Mouse (Mus musculus): ENCODE measurements around the gene Rbfox1. TPM values are rescaled to one million over a fixed set of nuclear protein-coding genes. Genes with fewer than 3 reads are reported as not detected.

Rbfox1 gene
- total RNA-seq, 2 experiments from 2014 or later, result not detected

DNA sequence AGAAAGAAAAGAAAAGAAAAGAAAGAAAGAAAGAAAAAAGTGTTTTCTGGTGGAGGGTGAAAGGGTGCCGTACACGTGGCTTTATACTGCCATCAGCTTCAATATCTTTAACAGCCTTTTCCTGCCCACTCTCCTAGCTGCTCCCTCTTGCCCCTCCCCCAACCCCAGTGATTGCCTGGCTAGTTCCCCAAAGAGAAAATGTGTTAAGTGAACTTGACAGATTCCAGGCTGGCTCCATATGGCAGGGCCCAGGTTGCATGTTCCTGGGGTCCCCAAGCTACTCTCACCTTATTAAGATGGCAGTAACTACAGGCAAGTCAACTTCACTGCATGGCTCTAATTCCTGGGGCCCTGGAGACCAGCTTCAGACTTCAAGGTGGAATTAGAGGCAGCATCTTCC lies 1302.6 kb downstream of the Rbfox1 start:
- no peak for ATAC-seq (ENCODE audit: poor library complexity, severe bottlenecking)

GRCm38 (mm10) chr16:7193535-7193934 lies 1308.4 kb downstream of the Rbfox1 start:
- ATAC-seq (ENCODE audit: poor library complexity, severe bottlenecking), result no peak

DNA sequence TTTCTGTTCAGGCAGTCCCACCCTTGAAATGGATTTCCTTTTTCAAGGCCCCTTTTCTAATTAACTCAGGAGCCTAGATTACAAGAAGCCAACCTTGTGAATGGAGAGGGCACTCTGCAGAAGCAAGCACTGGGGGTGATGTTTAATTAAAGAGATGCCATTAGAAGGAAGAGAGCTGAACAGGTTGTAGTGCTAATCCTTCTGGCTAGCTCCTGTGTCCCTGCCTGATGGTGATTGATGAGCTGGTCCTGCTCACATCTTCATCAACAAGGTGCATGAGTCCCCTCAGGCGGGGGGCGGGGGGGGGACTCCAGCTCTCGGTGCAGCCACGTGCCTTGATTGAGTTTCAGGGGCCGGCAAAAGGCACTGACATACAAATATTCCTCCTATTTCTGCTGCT lies 1312.8 kb downstream of the Rbfox1 start:
- no peak for ATAC-seq (ENCODE audit: poor library complexity, severe bottlenecking)

GRCm38 (mm10) chr16:7200239-7200638 lies 1315.1 kb downstream of the Rbfox1 start:
- no peak for ATAC-seq (ENCODE audit: poor library complexity, severe bottlenecking)

- ATAC-seq (ENCODE audit: poor library complexity, severe bottlenecking), result no peak
Observed at GRCm38 (mm10) chr16:7201816-7202215, 1316.7 kb downstream of the Rbfox1 start.

DNA sequence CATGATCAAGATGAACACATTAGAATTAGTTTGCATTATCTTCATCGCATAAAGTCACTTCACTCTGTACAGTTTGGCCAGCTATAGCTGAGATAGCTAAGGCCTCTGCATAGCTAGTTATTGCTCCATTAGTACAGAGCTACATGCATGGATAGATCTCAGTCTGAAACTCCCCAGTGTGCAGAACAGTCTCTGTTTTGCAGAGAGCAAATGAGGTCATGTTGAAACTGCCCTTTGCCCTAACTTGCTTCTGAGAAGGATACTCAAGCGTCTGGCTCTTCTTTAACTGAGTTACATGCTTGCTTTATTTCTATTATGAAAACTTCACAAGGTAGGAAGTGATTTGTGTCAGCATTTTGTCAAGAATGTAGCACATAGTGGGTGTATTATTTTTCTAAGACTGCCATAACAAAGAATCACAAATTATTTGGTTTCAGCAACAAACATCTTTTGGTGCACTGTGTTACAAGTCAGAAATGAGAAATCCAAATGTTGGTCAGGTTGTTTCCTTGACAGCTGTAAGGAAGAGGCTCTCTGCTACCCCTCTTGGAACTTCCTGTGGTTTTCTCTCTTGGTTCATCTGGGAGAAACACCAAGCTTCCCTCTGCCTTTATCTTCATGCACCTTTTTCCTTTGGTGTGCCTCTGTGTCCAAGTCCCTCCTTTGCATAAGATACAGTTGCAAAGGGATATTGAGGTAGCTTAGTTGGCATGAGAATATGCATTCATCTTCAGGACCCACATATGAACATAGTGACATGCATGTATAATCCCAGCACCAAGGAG lies 1321.2 kb downstream of the Rbfox1 start:
- ATAC-seq (ENCODE audit: poor library complexity, severe bottlenecking), result no peak

- no peak for ATAC-seq (ENCODE audit: poor library complexity, severe bottlenecking)
Observed at GRCm38 (mm10) chr16:7207599-7207998, 1322.4 kb downstream of the Rbfox1 start.

- no peak for ATAC-seq (ENCODE audit: poor library complexity, severe bottlenecking)
Observed at GRCm38 (mm10) chr16:7212756-7213155, 1327.6 kb downstream of the Rbfox1 start.

GRCm38 (mm10) chr16:7223265-7223664 lies 1338.1 kb downstream of the Rbfox1 start:
- ATAC-seq (ENCODE audit: poor library complexity, severe bottlenecking), result no peak

DNA sequence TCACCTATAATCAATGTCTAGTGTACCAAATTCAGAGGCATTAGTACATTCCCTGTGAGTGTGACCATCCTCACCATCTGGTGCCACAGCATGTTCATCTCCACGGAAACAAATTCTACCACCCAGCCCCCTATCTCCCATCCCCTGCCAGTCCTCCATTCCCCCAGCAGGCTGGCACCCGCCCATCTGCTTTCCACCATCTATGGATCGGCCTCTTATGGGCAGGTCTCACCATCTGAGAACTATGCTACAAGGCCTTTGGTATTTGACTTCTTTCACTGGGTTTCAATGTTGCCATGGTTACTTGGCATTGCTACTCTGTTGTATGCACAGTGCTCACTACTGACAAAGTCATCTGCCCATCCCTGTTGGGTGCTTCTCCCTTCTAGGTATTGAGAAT lies 1340.8 kb downstream of the Rbfox1 start:
- ATAC-seq (ENCODE audit: poor library complexity, severe bottlenecking), result no peak

DNA sequence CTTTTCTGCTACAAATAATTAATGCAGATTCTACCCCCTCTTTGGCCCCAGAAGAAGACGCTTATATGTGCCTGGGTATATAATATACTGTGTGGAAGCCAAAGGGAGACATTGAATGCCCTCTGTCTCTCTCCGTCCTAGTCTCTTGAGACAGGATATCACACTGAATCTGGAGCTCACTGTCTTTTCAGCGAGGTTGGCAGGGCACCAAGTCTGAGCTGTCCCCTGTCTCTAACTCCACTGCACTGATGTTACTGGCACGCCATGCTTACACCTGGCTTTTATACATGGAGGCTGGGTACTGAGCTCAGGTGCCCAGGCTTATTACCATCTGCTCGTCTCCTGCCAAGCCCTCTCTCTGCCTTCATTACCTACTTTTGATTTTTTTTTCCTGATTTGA lies 1343.1 kb downstream of the Rbfox1 start:
- no peak for ATAC-seq (ENCODE audit: poor library complexity, severe bottlenecking)

DNA sequence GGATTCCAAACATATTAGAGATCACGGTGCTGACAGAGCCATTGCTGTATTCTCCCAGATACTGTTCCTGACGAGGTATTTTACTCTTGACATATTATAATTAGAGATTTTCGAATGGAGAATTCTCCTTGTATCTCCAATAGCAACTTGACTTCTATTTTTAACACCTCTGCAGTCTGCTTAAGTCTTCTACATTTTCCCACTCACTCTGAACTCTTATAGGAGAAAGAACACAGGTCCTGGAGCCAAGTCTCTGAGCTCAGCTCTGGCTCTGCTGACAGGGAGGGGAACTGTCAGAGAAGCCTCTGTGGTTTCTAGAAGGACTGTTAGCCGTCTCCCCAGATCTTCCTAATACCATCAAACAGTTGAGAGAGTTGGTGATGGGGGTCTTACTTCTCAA lies 1344.1 kb downstream of the Rbfox1 start:
- no peak for ATAC-seq (ENCODE audit: poor library complexity, severe bottlenecking)

GRCm38 (mm10) chr16:7241627-7242026 lies 1356.5 kb downstream of the Rbfox1 start:
- ATAC-seq (ENCODE audit: poor library complexity, severe bottlenecking), result no peak

- no peak for ATAC-seq (ENCODE audit: poor library complexity, severe bottlenecking)
Observed at GRCm38 (mm10) chr16:7242501-7242900, 1357.3 kb downstream of the Rbfox1 start.

- ATAC-seq (ENCODE audit: poor library complexity, severe bottlenecking), result no peak
Observed at GRCm38 (mm10) chr16:7244382-7244781, 1359.2 kb downstream of the Rbfox1 start.

GRCm38 (mm10) chr16:7251696-7252095 lies 1366.5 kb downstream of the Rbfox1 start:
- no peak for ATAC-seq (ENCODE audit: poor library complexity, severe bottlenecking)

- ATAC-seq (ENCODE audit: poor library complexity, severe bottlenecking), result no peak
Observed at GRCm38 (mm10) chr16:7257366-7257765, 1372.2 kb downstream of the Rbfox1 start.

DNA sequence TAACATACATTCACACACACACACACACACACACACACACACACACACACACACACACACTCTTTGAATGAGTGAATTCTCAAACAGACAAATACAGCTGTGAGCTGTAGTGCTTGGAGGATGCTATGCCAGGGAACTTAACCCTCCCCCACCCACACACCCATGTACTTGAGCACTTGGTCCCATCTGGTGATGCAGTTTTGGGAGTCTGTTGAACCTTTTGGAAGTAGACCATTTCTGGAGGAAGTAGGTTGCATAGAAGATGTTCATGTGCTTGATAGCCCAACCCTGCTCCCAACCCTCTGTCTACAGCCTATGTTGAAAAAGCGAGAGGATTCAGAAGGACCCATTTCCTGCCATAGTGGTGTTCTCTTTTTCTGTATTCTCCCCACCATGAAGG lies 1378.1 kb downstream of the Rbfox1 start:
- no peak for ATAC-seq (ENCODE audit: poor library complexity, severe bottlenecking)

DNA sequence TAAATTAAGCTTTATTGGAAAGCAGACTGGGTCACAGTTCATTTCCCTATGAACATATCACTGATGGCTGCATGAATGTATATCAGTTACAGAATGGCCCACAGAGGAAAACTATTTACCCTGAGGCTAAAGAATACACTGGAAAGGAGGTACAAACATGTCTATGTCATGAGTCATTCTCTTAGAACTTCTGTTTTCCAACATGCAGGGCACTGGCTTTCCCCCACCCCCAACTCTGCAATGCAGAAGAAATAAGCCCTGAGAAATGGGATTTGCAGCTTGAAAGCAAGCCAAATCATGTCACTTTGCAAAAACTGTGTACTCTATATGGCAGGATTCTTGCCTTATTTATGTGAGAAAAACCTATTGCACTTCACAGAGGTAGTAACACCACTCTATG lies 1380.6 kb downstream of the Rbfox1 start:
- no peak for ATAC-seq (ENCODE audit: poor library complexity, severe bottlenecking)

DNA sequence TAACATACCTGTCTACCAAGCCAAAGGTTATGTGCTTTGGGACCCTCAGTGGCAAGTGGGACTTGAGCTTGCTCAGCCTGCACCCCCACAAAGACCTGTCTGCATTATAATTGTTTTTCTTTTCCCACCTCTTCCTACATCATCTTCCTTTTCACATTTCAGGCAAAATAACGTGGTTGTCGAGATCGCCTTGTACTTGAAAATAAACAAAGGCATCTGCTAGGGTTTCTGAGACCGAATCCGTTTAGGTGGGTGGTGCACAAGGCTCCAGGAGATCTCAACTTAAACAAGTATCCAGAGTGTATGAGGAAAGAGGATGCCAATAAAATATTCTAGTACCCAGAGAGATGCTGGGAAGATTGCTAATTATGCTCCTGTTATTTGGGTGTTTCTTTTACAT lies 1390.3 kb downstream of the Rbfox1 start:
- no peak for ATAC-seq (ENCODE audit: poor library complexity, severe bottlenecking)

DNA sequence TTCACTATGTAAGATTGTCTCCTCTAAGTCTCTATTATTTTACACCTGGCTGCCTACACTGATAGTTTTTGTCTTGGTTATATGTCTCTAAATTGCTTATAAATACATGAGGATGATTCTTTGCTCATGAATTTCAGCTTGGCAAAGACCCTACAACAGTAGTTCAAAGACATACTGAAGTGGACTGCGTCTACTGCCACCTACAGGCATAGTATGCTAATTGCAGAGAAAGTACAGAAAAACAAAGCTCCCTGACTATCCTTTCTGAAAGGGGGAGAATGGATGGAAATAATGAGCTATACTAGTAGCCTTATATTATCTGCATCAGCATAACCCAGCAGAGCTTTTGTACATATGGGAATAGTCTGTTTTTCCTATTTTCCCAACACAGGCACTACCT lies 1390.7 kb downstream of the Rbfox1 start:
- ATAC-seq (ENCODE audit: poor library complexity, severe bottlenecking), result no peak

GRCm38 (mm10) chr16:7279544-7279943 lies 1394.4 kb downstream of the Rbfox1 start:
- ATAC-seq (ENCODE audit: poor library complexity, severe bottlenecking), result no peak

DNA sequence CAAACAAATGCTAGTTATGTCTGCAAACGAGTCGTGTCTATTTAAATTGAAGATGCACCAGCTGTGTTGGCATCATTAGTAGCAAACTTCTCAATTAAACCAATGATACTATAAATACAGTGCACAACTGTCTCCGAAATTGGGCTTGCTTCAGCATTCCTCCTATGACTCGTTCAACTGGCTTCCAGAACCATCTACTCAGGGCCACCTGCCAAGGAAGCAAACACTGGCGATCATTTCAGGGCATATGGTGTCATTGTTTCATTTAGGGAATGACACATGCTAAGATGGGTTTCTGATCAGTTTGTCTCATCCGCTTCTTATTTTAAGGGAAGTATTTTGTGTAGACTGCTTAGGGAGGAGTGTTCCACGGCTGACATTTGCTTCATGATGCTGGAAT lies 1397.1 kb downstream of the Rbfox1 start:
- no peak for ATAC-seq (ENCODE audit: poor library complexity, severe bottlenecking)

Measured in megakaryocyte, adult 5-6 weeks (primary cell).